Mouse (Mus musculus): ENCODE measurements at regions not wholly inside any gene's neighbourhood (a gene's known extent, or its start where the extent isn't known, plus 50 kb on each side); places are given as distances from the start of the nearest gene placed in this dataset.

DNA sequence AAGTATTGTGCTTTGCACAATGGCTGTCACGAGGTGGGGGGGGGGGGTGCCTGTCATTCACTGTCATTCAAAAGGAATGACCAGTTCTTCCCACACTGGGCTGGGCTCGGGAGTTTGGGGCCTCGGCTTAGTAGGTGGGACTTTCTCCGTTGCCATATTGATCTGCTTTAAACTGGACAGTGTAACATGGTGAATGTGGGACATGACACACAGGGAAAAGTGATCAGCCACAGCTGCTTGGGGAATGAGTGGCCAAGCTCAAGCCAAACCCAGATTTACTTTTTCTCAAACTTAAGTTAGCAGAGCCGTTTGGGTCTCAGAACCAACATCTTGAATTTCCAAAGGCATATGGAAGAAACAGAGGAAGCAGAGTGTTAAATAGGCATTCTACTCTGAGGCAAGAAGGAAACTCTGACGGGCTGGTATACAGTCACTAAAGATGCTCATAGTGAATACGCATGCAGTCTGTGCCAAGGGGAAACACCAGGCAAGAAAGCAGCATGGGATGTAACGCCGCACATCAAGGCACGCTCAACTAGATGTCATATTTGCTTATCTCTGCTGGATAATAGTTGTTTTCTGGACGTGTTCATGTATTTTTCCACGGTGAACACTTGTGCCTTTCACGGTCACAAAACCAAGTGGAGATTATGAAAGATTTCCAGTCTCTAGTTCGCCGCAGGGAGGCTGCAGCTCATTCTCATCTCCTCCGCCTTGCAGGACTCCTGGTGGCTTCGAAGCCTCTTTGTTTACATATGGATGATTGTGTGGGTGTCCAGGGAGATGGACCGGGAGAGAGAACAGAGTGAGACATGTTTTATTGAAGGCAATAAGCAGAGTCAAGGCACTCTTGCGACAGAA is 72.3 kb upstream of the 1700024P04Rik start:
- DNase-seq: no peak

DNA sequence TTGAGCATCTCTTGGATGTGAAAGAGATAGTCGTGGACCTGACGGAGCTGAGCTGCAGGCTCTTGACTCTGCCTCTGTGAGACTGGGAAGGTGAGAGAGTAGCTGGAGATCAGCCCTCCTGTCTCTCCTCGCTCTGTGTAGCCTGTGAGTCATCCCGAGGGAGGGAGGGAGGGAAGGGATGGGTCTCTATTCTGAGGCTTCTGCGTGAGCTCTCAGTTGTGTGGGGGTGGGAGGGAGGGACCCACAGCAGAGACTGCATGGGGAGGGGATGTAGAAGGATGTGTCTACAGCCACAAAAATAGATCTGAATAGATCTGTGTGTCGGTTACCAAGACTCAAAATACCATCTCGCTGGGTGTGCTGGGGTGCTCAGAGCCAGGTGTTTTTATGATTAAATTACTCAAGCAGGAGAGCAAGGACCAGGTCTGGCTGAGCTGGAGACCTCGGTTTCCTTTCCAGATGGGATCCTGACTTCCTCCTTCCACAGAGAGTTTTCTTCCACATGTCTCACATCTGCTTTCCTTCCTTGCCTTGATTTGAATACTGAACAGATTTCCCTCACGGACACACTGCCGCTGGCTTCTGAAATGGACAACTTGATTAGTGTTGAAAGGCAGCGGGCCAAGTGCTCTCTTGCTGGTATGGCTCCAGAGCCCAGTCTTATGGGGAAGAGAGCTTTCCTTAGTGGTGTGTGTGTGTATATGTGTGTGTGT is 71.4 kb upstream of the 1700024P04Rik start:
- DNase-seq: no peak

DNA sequence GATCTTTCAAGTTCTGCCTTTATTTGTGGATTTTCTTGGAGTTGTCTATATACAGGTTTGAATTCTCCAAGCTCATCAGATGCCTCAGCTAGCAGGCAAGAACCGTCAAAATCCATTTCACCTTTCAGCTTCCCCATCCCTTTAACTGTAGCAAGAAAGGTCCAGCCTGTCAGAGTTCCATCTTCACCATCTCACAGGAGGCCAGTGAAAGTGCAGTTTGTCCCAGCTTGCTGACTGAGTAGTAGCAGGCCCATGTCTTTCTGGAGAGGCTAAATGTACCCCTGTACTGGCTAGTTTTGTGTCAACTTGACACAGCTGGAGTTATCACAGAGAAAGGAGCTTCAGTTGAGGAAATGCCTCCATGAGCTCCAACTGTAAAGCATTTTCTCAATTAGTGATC is 67.7 kb upstream of the 1700024P04Rik start:
- DNase-seq: no peak

DNA sequence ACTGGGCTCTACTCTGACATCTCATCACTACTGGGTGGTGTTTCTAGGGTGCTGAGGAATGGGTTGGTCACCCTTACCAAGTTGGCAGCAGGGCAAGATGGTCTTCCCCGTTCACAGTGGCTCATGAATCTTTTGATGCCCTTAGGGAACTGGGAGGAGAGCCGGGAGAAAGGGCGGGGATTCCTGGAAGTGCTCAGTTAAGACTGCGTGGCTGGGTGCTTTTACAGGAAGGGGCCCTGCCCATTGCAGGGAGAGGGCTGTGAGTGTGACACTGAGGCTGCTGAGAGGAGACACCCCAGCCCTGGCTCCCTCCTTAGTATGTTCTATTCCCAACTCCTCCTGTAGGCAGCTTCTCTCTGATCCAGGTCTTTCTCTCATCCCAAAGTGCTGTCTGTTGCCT is 65.3 kb upstream of the 1700024P04Rik start:
- DNase-seq: no peak

DNA sequence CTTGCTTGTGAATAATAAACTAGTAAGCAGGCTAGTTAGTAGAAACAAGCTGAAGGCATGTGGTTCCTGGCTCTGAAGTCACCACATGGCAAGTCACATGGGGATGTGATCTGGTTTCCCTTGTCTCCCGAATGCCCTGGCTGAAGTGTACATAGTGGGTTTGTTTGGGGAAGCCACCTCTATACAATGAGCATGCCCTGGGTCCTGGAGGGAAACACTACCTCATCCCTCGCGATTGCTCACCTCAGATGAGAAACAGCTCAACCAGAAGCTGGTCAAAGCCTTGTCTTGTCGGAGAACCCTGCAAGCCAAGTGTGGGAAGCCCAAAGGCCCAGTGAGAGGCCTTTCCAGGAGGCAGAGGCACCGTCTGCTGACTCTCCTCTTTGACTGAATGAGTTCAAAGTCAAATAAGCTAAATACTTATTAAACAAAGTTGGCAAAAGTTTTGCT is 64.3 kb upstream of the 1700024P04Rik start:
- DNase-seq: no peak

DNA sequence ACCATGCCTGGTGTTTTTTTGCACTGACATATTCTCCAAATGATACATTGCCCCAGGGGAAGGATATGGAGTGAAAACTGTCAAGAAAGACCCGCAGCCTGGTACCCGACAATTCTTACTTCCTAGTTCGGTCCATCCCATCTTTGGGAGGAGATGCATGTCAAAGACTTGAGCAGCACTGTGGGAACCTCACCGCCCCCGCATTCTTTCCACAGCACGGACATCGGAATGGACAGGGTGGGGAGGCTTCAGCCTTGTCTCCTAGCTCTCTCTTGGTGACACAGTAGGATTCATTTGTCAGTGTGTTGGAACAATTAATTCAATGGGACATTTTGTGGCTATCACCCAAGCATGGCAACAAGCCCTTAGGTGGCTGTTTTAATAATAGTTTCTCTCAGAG is 62.9 kb upstream of the 1700024P04Rik start:
- no peak for DNase-seq

DNA sequence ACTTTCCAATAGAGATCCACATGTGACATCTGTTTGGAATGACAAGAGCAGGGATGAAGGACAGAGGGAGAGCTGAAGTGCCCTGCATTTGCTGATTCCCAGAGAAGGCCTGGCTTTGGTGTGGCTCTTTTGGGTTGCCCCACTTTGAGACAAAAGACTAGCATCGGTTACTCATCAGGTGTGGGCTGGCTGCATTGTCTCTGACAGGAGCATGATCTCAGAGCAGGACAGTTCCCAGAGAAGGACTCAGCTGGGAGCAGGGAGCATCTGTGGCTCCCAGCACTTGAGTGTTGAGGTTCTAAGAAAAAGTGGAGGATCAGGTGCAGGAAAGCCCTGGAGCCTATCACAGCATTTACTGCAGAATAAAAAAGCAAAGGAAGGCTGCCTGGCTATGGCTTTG is 62.4 kb upstream of the 1700024P04Rik start:
- DNase-seq: no peak

DNA sequence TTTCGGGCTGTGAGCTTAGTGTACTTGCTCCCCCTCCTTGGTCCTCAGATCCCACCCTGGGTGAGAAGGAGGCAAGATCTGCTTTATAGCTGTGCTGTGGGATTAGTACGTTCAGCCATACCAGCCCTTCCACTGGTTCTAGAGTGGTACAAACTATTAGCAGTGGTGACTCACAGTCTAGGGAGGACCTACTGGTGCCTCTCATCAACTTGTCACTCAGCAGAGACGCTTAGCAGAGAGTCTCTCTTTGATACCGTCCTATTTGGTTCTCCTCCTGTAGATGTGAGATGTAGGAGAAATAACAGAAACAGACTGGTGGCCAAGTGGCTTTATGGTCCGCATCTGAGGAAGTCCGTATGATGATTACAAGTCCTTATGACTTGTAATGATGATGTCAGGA is 57.7 kb upstream of the 1700024P04Rik start:
- no peak for DNase-seq

DNA sequence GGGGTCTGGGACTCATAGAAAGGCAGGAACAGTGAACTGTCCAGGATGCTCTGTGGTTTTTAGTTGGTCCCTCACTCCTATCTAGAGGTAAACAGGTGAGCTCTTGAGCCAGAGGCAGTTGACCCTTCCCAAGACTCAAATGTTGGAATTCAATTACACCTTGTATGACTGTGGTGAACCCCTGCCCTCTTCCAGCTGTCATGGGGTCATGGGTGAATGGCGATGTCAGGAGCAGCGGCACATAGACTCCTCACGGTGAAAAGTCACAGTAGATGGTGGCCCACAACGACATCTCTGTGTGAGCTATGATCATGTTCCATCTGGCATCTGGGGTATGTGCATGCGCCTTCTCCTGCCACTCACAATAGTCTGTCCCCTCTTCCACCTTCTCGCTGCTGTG is 56.9 kb upstream of the 1700024P04Rik start:
- no peak for DNase-seq

DNA sequence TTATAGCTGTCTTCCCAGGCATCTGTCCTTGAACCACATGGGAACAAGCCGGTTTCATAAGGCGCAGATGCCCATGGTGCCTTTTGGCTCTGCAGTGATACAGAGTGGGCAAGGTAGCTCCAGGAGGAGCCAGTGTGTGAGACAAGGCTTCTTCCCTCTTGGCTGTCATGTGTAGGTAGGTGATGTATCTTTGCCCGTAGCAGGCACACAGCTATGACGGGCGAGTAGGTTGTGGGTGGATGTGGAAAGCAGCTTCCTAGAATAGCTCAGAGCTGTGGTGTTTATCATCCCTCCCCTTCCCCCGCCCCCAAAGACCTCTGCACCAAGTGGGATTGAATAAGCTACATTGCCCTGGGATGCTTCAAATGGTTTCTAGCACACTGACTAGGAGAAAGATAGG is 56.5 kb upstream of the 1700024P04Rik start:
- no peak for DNase-seq

DNA sequence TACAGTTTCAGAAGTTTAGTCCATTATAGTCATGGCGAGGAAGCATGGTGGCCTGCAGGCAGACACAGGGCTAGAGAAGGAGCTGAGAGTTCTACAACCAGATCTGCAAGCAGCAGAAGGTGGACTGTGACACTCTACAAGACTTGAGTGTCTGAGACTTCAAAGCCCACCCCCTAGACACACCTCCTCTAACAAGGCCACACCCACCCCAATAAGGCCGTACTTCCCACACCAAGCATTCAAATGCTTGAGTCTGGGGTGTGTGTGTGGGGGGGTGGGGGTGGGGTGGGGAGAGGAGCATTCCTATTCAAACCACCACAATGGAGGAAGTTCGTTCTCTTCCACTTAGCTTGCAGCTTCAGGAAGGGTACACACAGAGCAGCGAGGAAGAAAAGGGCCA is 55.8 kb upstream of the 1700024P04Rik start:
- no peak for DNase-seq

DNA sequence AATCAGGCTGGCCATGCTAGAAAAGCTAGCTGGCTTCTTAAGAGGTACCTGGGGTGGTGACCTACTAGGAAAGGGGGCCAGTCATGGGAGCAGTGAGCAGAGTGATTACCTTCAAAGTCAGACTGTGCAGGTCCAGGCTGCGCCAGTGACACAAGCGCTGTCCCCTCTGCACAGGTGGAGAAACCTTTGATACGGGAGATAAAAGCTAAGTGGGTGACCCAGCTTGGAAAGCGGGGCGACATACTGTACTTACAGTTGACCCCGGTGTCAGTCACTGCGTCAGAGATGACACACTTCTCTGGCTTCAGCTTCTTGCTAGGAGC is 54.7 kb upstream of the 1700024P04Rik start:
- DNase-seq: no peak

DNA sequence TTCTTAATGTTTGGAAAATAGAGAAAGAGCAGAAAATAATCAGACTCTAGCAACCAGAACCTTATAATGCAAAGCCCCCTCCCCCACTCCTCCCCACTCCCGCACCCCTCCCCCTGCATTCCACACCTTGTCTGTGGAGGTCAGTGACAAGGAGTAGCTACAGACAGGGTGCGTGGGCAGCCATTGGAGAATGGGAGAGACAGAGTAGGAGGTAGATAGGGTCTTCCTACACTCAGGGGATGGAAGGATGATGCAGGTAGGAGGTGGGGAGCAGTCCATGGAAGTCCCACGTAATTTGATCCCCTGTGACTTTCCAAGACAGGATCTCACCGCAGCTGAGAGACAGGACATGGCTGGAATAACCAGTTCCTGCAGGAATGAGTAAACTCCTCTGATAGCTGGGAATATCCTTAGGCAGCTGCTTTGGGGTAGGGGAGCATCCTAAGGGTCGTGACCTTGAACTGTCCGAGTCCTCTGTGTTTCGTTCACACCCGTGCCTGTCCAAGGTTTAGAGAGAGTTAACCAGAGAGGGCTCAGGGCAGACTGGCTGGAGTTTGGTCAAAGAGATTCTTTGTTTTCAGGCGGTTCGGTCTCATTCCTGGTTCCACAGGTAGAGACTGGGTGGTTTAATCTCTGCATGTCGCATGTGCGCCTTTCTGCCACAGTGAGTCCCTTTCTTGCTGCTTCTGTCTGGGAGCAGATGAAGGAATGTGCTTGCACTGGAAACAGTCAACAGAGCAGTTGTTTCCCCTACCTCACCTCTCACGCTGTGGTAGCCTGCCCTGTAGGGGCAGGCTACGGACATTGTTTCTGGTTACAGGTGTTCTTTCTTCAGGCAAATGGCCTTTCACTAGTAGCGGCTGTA is 54.1 kb upstream of the 1700024P04Rik start:
- no peak for DNase-seq

DNA sequence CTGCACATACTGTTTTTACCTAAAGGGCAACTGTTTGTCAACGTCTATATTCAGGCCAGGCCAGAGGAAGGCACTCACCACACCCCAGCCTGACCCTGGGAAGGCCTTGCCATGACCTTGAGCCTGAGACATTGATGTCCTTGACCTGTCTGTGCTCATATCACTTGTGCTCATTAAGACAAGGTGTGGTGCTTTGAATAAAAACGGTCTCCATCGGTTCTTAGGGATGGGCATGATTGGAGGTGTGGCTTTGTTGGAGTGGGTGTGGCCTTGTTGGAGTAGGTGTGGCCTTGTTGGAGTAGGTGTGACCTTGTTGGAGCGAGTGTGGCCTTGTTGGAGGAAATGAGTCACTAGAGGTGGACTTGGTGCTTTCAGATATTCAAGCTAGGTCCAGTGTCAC is 52.8 kb upstream of the 1700024P04Rik start:
- DNase-seq: no peak

Measured in thymus, postnatal 14 days (tissue).